Mouse (Mus musculus): ENCODE measurements around the gene Il21.

Gene Il21

GRCm38 (mm10) chr3:37185534-37185933 lies 46.9 kb downstream of the Il21 start:
- DNase-seq = no peak

DNA sequence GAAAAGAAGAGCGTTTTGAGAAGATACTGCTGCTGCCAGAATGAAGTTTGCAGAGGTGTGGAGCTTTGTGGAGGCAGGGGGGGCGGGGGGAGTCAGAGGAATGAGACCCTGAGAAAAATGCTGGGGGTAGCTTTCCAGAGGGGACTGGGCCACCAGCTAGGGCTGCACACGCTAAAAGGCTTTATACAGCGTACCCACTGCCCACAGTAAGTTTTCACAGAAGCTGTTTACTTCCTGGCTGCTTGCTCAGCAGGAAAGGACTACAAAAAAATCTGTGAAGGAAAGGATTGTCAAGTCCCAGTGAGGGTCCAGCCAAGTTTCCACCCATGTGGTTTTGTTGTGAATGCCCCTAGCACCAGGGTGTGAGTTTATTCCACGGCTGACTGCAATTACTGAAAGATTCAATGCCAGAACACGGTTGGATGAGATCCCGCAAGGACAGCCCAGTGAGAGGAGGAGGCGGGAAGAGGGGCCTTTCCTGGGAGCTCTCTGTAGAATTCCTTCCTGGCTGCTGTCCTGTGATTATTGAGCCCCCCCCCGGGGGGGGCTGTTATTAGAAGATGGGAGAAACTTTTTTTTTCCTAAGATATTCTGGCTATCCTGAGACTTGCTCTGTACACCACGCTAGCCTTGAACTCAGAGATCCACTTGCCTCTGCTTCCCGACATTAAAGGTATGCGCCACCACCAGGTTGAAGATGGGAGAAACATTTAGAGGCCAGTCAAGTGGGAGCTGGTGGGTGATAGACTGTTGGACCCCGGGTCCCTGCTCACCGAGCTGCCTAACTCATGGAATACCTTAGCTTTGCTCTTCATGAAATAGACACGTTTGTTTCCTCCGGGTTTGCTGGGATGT lies 49.8 kb downstream of the Il21 start:
- DNase-seq = no peak

GRCm38 (mm10) chr3:37181041-37181440 lies 51.4 kb downstream of the Il21 start:
- DNase-seq = no peak

DNA sequence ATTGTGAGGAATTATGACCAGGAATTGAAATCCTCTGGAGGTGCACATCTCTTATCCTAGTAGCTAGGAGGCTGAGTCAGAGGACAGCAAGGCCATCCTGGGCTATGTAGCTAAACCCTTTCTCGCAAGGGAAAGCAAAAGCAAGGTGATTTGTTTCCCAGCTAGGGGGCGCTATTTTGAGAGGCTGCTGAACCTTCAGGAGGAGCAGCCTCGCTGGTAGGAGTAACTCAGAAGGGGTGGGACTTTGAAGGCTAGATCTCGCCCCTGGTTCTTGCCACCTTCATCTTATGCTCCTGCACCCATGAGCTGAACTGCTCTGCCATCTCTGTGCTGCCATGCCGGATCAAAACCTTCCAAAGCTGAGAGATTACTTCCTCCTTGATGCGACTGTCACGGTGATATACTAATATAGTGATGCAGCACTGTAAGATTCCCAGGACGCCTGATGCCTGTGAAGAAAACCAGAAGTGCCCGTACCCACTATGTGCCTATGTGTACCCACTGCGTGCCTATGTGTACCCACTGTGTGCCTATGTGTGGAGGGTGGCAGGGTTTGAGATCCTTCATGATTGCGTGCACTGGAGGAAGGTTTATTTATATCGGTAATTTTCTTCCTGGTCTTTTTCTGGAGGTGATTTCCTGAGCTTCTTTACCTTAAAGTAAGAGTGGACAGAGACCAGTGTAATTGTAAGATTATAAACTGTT lies 52.2 kb downstream of the Il21 start:
- no peak for DNase-seq

DNA sequence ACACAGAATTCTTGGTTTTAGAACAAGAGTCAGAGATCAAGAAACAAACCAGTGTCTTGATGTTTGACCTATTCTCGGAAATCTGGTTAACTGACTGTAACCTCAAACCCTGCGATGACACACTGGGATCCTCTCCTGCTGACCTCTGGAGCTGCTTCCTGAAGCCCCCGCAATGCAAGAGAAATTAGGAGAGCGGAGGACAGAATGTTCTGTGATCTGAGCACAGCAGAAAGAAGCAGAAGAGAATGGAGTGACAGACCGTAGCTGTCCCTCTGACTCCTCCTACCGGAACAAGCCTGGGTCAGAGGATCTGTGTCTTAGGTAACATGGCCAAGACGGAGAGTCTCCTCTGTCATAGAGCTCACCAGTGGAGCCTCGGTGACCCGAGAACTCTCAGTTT lies 53.0 kb downstream of the Il21 start:
- no peak for DNase-seq

- DNase-seq = no peak
These were observed 57.5 kb downstream of the Il21 start for GRCm38 (mm10) chr3:37174711-37175572.

- no peak for DNase-seq
These were observed 59.2 kb downstream of the Il21 start for GRCm38 (mm10) chr3:37173285-37173684.

Measured in cerebellum, adult 11 months (tissue).